Mouse (Mus musculus) forebrain, postnatal 0 days (tissue): ENCODE results near the gene Rab20. TPM values are rescaled to one million over a fixed set of nuclear protein-coding genes. Genes with fewer than 3 reads are reported as not detected.

ENCODE experiments used
- ATAC-seq: fragments of 200-750 bp; cut with Nextera tagmentation; 2 replicates; pipeline ENCODE4 v1.8.0; 2017; ENCODE audit warnings: mild to moderate bottlenecking, moderate library complexity
- DNase-seq: peaks from one replicate; pipeline ENCODE4 v3.0.0-alpha.2; 2015
- H3K27ac ChIP-seq: fragments of 300-500 bp; sonication (generic); 2 replicates; pipeline ENCODE4 v1.5.1; 2014; ENCODE audit warnings: low read depth, mild to moderate bottlenecking, antibody characterized with exemption, low read length, moderate library complexity, mixed read lengths
- H3K27me3 ChIP-seq: fragments of 300-500 bp; sonication (generic); 2 replicates; pipeline ENCODE4 v1.6.1; 2014; ENCODE audit warnings: mild to moderate bottlenecking, low read length, mixed read lengths; ENCODE audit not compliant: insufficient read depth
- H3K36me3 ChIP-seq: fragments of 300-500 bp; sonication (generic); 2 replicates; pipeline ENCODE4 v1.6.1; 2014; ENCODE audit warnings: mild to moderate bottlenecking, moderate library complexity; ENCODE audit not compliant: insufficient read depth
- H3K4me1 ChIP-seq: fragments of 300-500 bp; sonication (generic); 2 replicates; pipeline ENCODE4 v1.6.1; 2014; ENCODE audit warnings: antibody characterized with exemption; ENCODE audit not compliant: insufficient read depth
- H3K4me2 ChIP-seq: fragments of 300-500 bp; sonication (generic); 2 replicates; pipeline ENCODE4 v1.6.1; 2014; ENCODE audit warnings: low read depth, mild to moderate bottlenecking, moderate library complexity
- H3K4me3 ChIP-seq: fragments of 300-500 bp; sonication (generic); 2 replicates; pipeline ENCODE4 v1.5.1; 2014; ENCODE audit warnings: low read depth, low read length, mixed read lengths
- H3K9ac ChIP-seq: fragments of 300-500 bp; sonication (generic); 2 replicates; pipeline ENCODE4 v1.6.1; 2014; ENCODE audit warnings: mild to moderate bottlenecking
- H3K9me3 ChIP-seq: fragments of 300-500 bp; sonication (generic); 2 replicates; pipeline ENCODE4 v1.6.1; 2016; ENCODE audit warnings: low read length
- CTCF ChIP-seq: sonication (generic); IDR thresholded peaks from 2 replicates; pipeline ENCODE4 v1.5.1; 2016; ENCODE audit warnings: antibody characterized with exemption, control low read depth, low read depth
- WGBS: fragments of 180-500 bp; shearing (Covaris S2); extraction: QIAGEN DNeasy Blood & Tissue Kit; methylation state at CpG from one replicate; pipeline ENCODE4 v1.1.7; 2014; 5-methylcytosine and 5-hydroxymethylcytosine counted together
- polyA plus RNA-seq: library from polyadenylated mRNA; unstranded; fragments of >200 nt; fragmentation: Nextera tagmentation; extraction: Ambion mirVana; gene quantifications from 2 replicates; pipeline ENCODE4 v1.2.1, GENCODE M21; 2015
- total RNA-seq: library from RNA; depleted of rRNA; stranded (reverse); fragments of >200 nt; gene quantifications from 2 replicates; pipeline ENCODE4 v1.2.3, GENCODE M21; 2014

The Rab20 gene
- total and polyA plus RNA-seq, 2 experiments from 2014 or later = 0.95 to 1.6 TPM

GRCm38 (mm10) chr8:11512711-11513110, 34.2 kb upstream of the Rab20 start:
- H3K9me3 ChIP-seq = no peaks in the 10 kb centered on the region
- H3K9ac ChIP-seq = no peak overlapping the region
- peaks cover 92% of the 10 kb centered on the region for H3K36me3 ChIP-seq
- DNase-seq (no peak), ATAC-seq (no peak)
- 92% methylated on average over 9 of the region's 9 CpGs for WGBS
- no peaks in the 10 kb centered on the region for H3K27me3 ChIP-seq
- H3K27ac ChIP-seq = no peak overlapping the region
- no peak overlapping the region for H3K4me3 ChIP-seq
- H3K4me2 ChIP-seq = no peak overlapping the region
- H3K4me1 ChIP-seq = no peaks in the 10 kb centered on the region
- no peak for TF ChIP-seq CTCF

- H3K4me1 ChIP-seq = no peaks in the 10 kb centered on the region
- DNase-seq (no peak), ATAC-seq (no peak)
- H3K9me3 ChIP-seq = no peaks in the 10 kb centered on the region
- H3K9ac ChIP-seq = no peak overlapping the region
- H3K4me3 ChIP-seq = no peak overlapping the region
- H3K4me2 ChIP-seq = no peak overlapping the region
- no peak for TF ChIP-seq CTCF
- no peaks in the 10 kb centered on the region for H3K27me3 ChIP-seq
- peaks cover 92% of the 10 kb centered on the region for H3K36me3 ChIP-seq
- 87% methylated on average over 5 of the region's 5 CpGs for WGBS
- no peak overlapping the region for H3K27ac ChIP-seq
These were observed 32.5 kb upstream of the Rab20 start for GRCm38 (mm10) chr8:11510971-11511370.

- Histone ChIP-seq H3K27me3 (no peaks in the 10 kb centered on the region), H3K4me1 (no peaks in the 10 kb centered on the region), H3K9ac (no peak overlapping the region), H3K27ac (no peak overlapping the region), H3K4me2 (no peak overlapping the region), H3K36me3 (peaks cover 92% of the 10 kb centered on the region), H3K9me3 (no peaks in the 10 kb centered on the region), H3K4me3 (no peak overlapping the region)
- DNase-seq (no peak), ATAC-seq (no peak)
- TF ChIP-seq CTCF = no peak
- 89% methylated on average over 10 of the region's 10 CpGs for WGBS
These were observed 30.4 kb upstream of the Rab20 start for GRCm38 (mm10) chr8:11508880-11509279.

GRCm38 (mm10) chr8:11506802-11507201, 28.3 kb upstream of the Rab20 start:
- Histone ChIP-seq H3K4me3 (no peak overlapping the region), H3K27me3 (no peaks in the 10 kb centered on the region), H3K9me3 (no peaks in the 10 kb centered on the region), H3K9ac (no peak overlapping the region), H3K4me2 (no peak overlapping the region), H3K4me1 (no peaks in the 10 kb centered on the region), H3K27ac (no peak overlapping the region), H3K36me3 (peaks cover 82% of the 10 kb centered on the region)
- WGBS = 71% methylated on average over 6 of the region's 6 CpGs
- ATAC-seq (peak; percentile 52; the same call in 1 of the 2 replicates), DNase-seq (peak; percentile 36)
- TF ChIP-seq CTCF = peak; percentile 70

- H3K27me3 ChIP-seq = no peaks in the 10 kb centered on the region
- WGBS = 85% methylated on average over 14 of the region's 14 CpGs
- H3K27ac ChIP-seq = no peak overlapping the region
- H3K9ac ChIP-seq = no peak overlapping the region
- no peaks in the 10 kb centered on the region for H3K9me3 ChIP-seq
- no peak overlapping the region for H3K4me2 ChIP-seq
- ATAC-seq = peak; percentile 43; the same call in 1 of the 2 replicates
- peaks cover 75% of the 10 kb centered on the region for H3K36me3 ChIP-seq
- no peak overlapping the region for H3K4me3 ChIP-seq
- no peaks in the 10 kb centered on the region for H3K4me1 ChIP-seq
- no peak for DNase-seq
- TF ChIP-seq CTCF = no peak
These were observed 27.6 kb upstream of the Rab20 start for GRCm38 (mm10) chr8:11506074-11506473.

GRCm38 (mm10) chr8:11503476-11504232, 25.1 kb upstream of the Rab20 start:
- no peak overlapping the region for H3K27ac ChIP-seq
- no peaks in the 10 kb centered on the region for H3K4me1 ChIP-seq
- TF ChIP-seq CTCF = no peak
- DNase-seq (no peak), ATAC-seq (no peak)
- no peak overlapping the region for H3K4me3 ChIP-seq
- no peak overlapping the region for H3K9ac ChIP-seq
- peaks cover 52% of the 10 kb centered on the region for H3K36me3 ChIP-seq
- no peaks in the 10 kb centered on the region for H3K27me3 ChIP-seq
- 89% methylated on average over 13 of the region's 13 CpGs for WGBS
- no peaks in the 10 kb centered on the region for H3K9me3 ChIP-seq
- no peak overlapping the region for H3K4me2 ChIP-seq

GRCm38 (mm10) chr8:11498786-11499485, 20.4 kb upstream of the Rab20 start:
- ATAC-seq = no peak
- H3K4me3 ChIP-seq = no peak overlapping the region
- 93% methylated on average over 4 of the region's 4 CpGs for WGBS

More at GRCm38 (mm10) chr8:11498786-11499485, 20.4 kb upstream of the Rab20 start:
- TF ChIP-seq CTCF = no peak
- DNase-seq = no peak
- Histone ChIP-seq H3K27ac (no peak overlapping the region), H3K9ac (no peak overlapping the region), H3K9me3 (no peaks in the 10 kb centered on the region), H3K27me3 (no peaks in the 10 kb centered on the region), H3K4me2 (0 out of 2 replicates have a peak overlapping the region, but pooled peaks have one; percentile 86), H3K36me3 (peaks cover 11% of the 10 kb centered on the region), H3K4me1 (peaks cover 6% of the 10 kb centered on the region; the same call in 1 of the 2 replicates)
